Mouse (Mus musculus): ENCODE measurements around the gene Iqck.
A peak's percentile ranks its signal among the peaks of the same experiment; 100 is the strongest.

Iqck gene

GRCm38 (mm10) chr7:118855171-118855876 lies at the start of gene Iqck:
Gene Iqck (plus strand): TSS chr7:118855752.
- DNase-seq = peak; percentile 92

GRCm38 (mm10) chr7:118806631-118807411 lies 48.7 kb upstream of the Iqck start:
- no peak for DNase-seq

- DNase-seq = no peak
Measured at GRCm38 (mm10) chr7:118807899-118808298, 47.7 kb upstream of the Iqck start.

GRCm38 (mm10) chr7:118811407-118812106 lies 44.0 kb upstream of the Iqck start:
- no peak for DNase-seq

GRCm38 (mm10) chr7:118813592-118813991 lies 42.0 kb upstream of the Iqck start:
- no peak for DNase-seq

GRCm38 (mm10) chr7:118816275-118816674 lies 39.3 kb upstream of the Iqck start:
- no peak for DNase-seq

- DNase-seq = no peak
Measured at GRCm38 (mm10) chr7:118817741-118818140, 37.8 kb upstream of the Iqck start.

GRCm38 (mm10) chr7:118819666-118820065 lies 35.9 kb upstream of the Iqck start:
- DNase-seq = no peak

GRCm38 (mm10) chr7:118821356-118821755 lies 34.2 kb upstream of the Iqck start:
- peak; percentile 39 for DNase-seq

- no peak for DNase-seq
Measured at GRCm38 (mm10) chr7:118821887-118822556, 33.5 kb upstream of the Iqck start.

GRCm38 (mm10) chr7:118824451-118824850 lies 31.1 kb upstream of the Iqck start:
- DNase-seq = no peak

GRCm38 (mm10) chr7:118827975-118828416 lies 27.6 kb upstream of the Iqck start:
- DNase-seq = peak; percentile 60

GRCm38 (mm10) chr7:118837901-118838300 lies 17.7 kb upstream of the Iqck start:
- DNase-seq = peak; percentile 49

- peak; percentile 59 for DNase-seq
Measured at GRCm38 (mm10) chr7:118841030-118841745, 14.4 kb upstream of the Iqck start.

GRCm38 (mm10) chr7:118841796-118842195 lies 13.8 kb upstream of the Iqck start:
- DNase-seq = no peak

- no peak for DNase-seq
Measured at GRCm38 (mm10) chr7:118842938-118843337, 12.6 kb upstream of the Iqck start.

- no peak for DNase-seq
Measured at GRCm38 (mm10) chr7:118845141-118845540, 10.4 kb upstream of the Iqck start.

GRCm38 (mm10) chr7:118846329-118846728 lies 9.2 kb upstream of the Iqck start:
- no peak for DNase-seq

GRCm38 (mm10) chr7:118848796-118849195 lies 6.8 kb upstream of the Iqck start:
- no peak for DNase-seq

- DNase-seq = no peak
Measured at GRCm38 (mm10) chr7:118849543-118850250, 5.9 kb upstream of the Iqck start.

GRCm38 (mm10) chr7:118850676-118851290 lies 4.8 kb upstream of the Iqck start:
- peak; percentile 57 for DNase-seq

Data from layer of hippocampus, adult 9-11 months (tissue).